Mouse (Mus musculus) MEL (cell line): ENCODE data around the gene Olfr603. TPM values are rescaled to one million over a fixed set of nuclear protein-coding genes. Genes with fewer than 3 reads are reported as not detected.
"Not testable (repeated sequence)": the region's sequence is repeated elsewhere in the genome, so short reads cannot be mapped to it uniquely, and the experiment has no call there.

Experiments
- DNase-seq: peaks from one replicate; pipeline ENCODE4 v3.0.0; 2011; ENCODE audit warnings: low read depth, low spot score
- H3K27ac ChIP-seq: 2 replicates; pipeline ENCODE4 v1.5.1; 2012; ENCODE audit warnings: low read depth, mild to moderate bottlenecking, control low read depth, low read length, moderate library complexity; ENCODE audit not compliant: control insufficient read depth
- H3K27me3 ChIP-seq, 2 experiments: fragments of 150-350 bp in 1 of 2; sonication (generic) in 1 of 2; 2 replicates each; pipeline ENCODE4 v1.6.1; 2012; ENCODE audit warnings: low read length in 2 of 2, mild to moderate bottlenecking in 2 of 2, improper control_type of control experiment in 1 of 2, moderate library complexity in 1 of 2; ENCODE audit not compliant: insufficient read depth in 2 of 2, control insufficient read depth in 1 of 2
- H3K36me3 ChIP-seq, 2 experiments: 2 replicates each; pipeline ENCODE4 v1.6.1; 2012 to 2014; ENCODE audit warnings: low read length in 2 of 2, improper control_type of control experiment in 1 of 2, inconsistent platforms in 1 of 2, mild to moderate bottlenecking in 1 of 2; ENCODE audit not compliant: insufficient read depth in 2 of 2, control insufficient read depth in 1 of 2
- H3K4me1 ChIP-seq, 2 experiments: fragments of 150-350 bp in 1 of 2; sonication (generic) in 1 of 2; 2 replicates each; pipeline ENCODE4 v1.6.1; 2012; ENCODE audit warnings: low read length in 2 of 2, improper control_type of control experiment in 1 of 2, mild to moderate bottlenecking in 1 of 2; ENCODE audit not compliant: insufficient read depth in 2 of 2, control insufficient read depth in 1 of 2
- H3K4me3 ChIP-seq, 2 experiments: fragments of 150-350 bp in 1 of 2; sonication (generic) in 1 of 2; 2 replicates each; pipeline ENCODE4 v1.5.1; 2012; ENCODE audit warnings: low read depth in 2 of 2, low read length in 2 of 2, mild to moderate bottlenecking in 2 of 2, moderate library complexity in 2 of 2, control low read depth in 1 of 2, improper control_type of control experiment in 1 of 2; ENCODE audit not compliant: control insufficient read depth in 1 of 2, insufficient read depth in 1 of 2
- H3K79me2 ChIP-seq: 2 replicates; pipeline ENCODE4 v1.6.1; 2012; ENCODE audit warnings: mild to moderate bottlenecking, low read length, moderate library complexity; ENCODE audit not compliant: control insufficient read depth, poor library complexity, insufficient read depth
- H3K9ac ChIP-seq: 2 replicates; pipeline ENCODE4 v1.6.1; 2012; ENCODE audit warnings: low read depth, mild to moderate bottlenecking, control low read depth, low read length, moderate library complexity; ENCODE audit not compliant: control insufficient read depth, poor library complexity, severe bottlenecking
- H3K9me3 ChIP-seq: fragments of 150-350 bp; sonication (generic); replicated peaks from 2 replicates; pipeline ENCODE4 v1.6.1; 2012; ENCODE audit warnings: mild to moderate bottlenecking, low read length, improper control_type of control experiment, moderate library complexity; ENCODE audit not compliant: insufficient read depth
- BHLHE40 ChIP-seq: IDR thresholded peaks from 2 replicates; pipeline ENCODE4 v1.6.1; 2012; ENCODE audit warnings: low read depth, mild to moderate bottlenecking, inconsistent platforms, low read length, improper control_type of control experiment, borderline replicate concordance
- CTCF ChIP-seq, 3 experiments: IDR thresholded peaks in 2 of 3; conservative IDR thresholded peaks in 1 of 3; 2 replicates each; pipeline ENCODE4 v1.5.1; 2011 to 2012; ENCODE audit warnings: low read length in 3 of 3, low read depth in 2 of 3, mild to moderate bottlenecking in 2 of 3, improper control_type of control experiment in 1 of 3, inconsistent platforms in 1 of 3, mixed read lengths in 1 of 3, moderate library complexity in 1 of 3; ENCODE audit not compliant: control insufficient read depth in 1 of 3, insufficient read depth in 1 of 3, poor library complexity in 1 of 3, severe bottlenecking in 1 of 3
- ELF1 ChIP-seq: IDR thresholded peaks from 2 replicates; pipeline ENCODE4 v1.6.1; 2014; ENCODE audit warnings: low read depth, mild to moderate bottlenecking, inconsistent platforms, low read length, improper control_type of control experiment, moderate library complexity
- EP300 ChIP-seq, 2 experiments: IDR thresholded peaks; 2 replicates each; pipeline ENCODE4 v1.6.1; 2011; ENCODE audit warnings: improper control_type of control experiment in 2 of 2, low read length in 2 of 2, low read depth in 1 of 2, mild to moderate bottlenecking in 1 of 2
- GATA1 ChIP-seq: IDR thresholded peaks from 2 replicates; pipeline ENCODE4 v1.6.1; 2011; ENCODE audit warnings: low read depth, low read length, improper control_type of control experiment
- HCFC1 ChIP-seq: IDR thresholded peaks from 2 replicates; pipeline ENCODE4 v1.6.1; 2012; ENCODE audit warnings: low read depth, mild to moderate bottlenecking, inconsistent platforms, low read length, improper control_type of control experiment, moderate library complexity
- JUND ChIP-seq: IDR thresholded peaks from 2 replicates; pipeline ENCODE4 v1.6.1; 2011; ENCODE audit warnings: low read depth, mild to moderate bottlenecking, improper control_type of control experiment, low read length
- KAT2A ChIP-seq: conservative IDR thresholded peaks from 2 replicates; pipeline ENCODE4 v1.6.1; 2012; ENCODE audit warnings: low read depth, low read length, improper control_type of control experiment, inconsistent platforms
- MAFK ChIP-seq: IDR thresholded peaks from 2 replicates; pipeline ENCODE4 v1.6.1; 2011; ENCODE audit warnings: low read depth, mild to moderate bottlenecking, low read length, improper control_type of control experiment, borderline replicate concordance
- MAZ ChIP-seq: IDR thresholded peaks from 2 replicates; pipeline ENCODE4 v1.6.1; 2012; ENCODE audit warnings: low read depth, mild to moderate bottlenecking, inconsistent platforms, low read length, improper control_type of control experiment
- MXI1 ChIP-seq: IDR thresholded peaks from 2 replicates; pipeline ENCODE4 v1.6.1; 2011; ENCODE audit warnings: mild to moderate bottlenecking, low read depth, low read length, improper control_type of control experiment
- POLR2A ChIP-seq, 2 experiments: IDR thresholded peaks; 2 replicates each; pipeline ENCODE4 v1.6.1; 2011 to 2012; ENCODE audit warnings: low read length in 2 of 2, mild to moderate bottlenecking in 2 of 2, control low read depth in 1 of 2, improper control_type of control experiment in 1 of 2, low read depth in 1 of 2, moderate library complexity in 1 of 2; ENCODE audit not compliant: control insufficient read depth in 1 of 2, insufficient read depth in 1 of 2, poor library complexity in 1 of 2
- POLR2AphosphoS2 ChIP-seq: IDR thresholded peaks from 2 replicates; pipeline ENCODE4 v1.6.1; 2011; ENCODE audit warnings: low read length, improper control_type of control experiment
- POLR2AphosphoS5 ChIP-seq: IDR thresholded peaks from 2 replicates; pipeline ENCODE4 v1.6.1; 2012; ENCODE audit warnings: low read depth, borderline replicate concordance, mild to moderate bottlenecking, inconsistent platforms, low read length, moderate library complexity, mixed read lengths
- SMC3 ChIP-seq: IDR thresholded peaks from 2 replicates; pipeline ENCODE4 v1.6.1; 2011; ENCODE audit warnings: low read depth, low read length, improper control_type of control experiment
- TAL1 ChIP-seq: IDR thresholded peaks from 2 replicates; pipeline ENCODE4 v1.6.1; 2012; ENCODE audit warnings: mild to moderate bottlenecking, inconsistent platforms, low read length, moderate library complexity, mixed read lengths
- TCF12 ChIP-seq: IDR thresholded peaks from 2 replicates; pipeline ENCODE4 v1.6.1; 2014; ENCODE audit warnings: low read depth, mild to moderate bottlenecking, inconsistent platforms, low read length, improper control_type of control experiment, moderate library complexity
- USF2 ChIP-seq, 2 experiments: IDR thresholded peaks; 2 replicates each; pipeline ENCODE4 v1.6.1; 2011 to 2012; ENCODE audit warnings: improper control_type of control experiment in 2 of 2, low read length in 2 of 2, borderline replicate concordance in 1 of 2, inconsistent platforms in 1 of 2, low read depth in 1 of 2, mild to moderate bottlenecking in 1 of 2; ENCODE audit not compliant: insufficient read depth in 1 of 2
- ZC3H11A ChIP-seq: IDR thresholded peaks from 2 replicates; pipeline ENCODE4 v1.6.1; 2012; ENCODE audit warnings: low read depth, mild to moderate bottlenecking, inconsistent platforms, low read length, improper control_type of control experiment
- ZKSCAN1 ChIP-seq: IDR thresholded peaks from 2 replicates; pipeline ENCODE4 v1.6.1; 2012; ENCODE audit warnings: low read depth, mild to moderate bottlenecking, inconsistent platforms, low read length, improper control_type of control experiment, moderate library complexity
- polyA plus RNA-seq, 2 experiments: library from polyadenylated mRNA; stranded (reverse) in 1 of 2; unstranded in 1 of 2; fragments of >175 nt in 1 of 2; fragments of >200 nt in 1 of 2; gene quantifications; 2 replicates each; pipeline versions ENCODE4 v1.2.1 to v1.2.4; 2012; ENCODE audit warnings: low replicate concordance in 2 of 2, low read depth in 1 of 2; ENCODE audit not compliant: insufficient read length in 2 of 2, insufficient read depth in 1 of 2, missing spikeins in 1 of 2
- total RNA-seq: library from RNA; depleted of rRNA; stranded (reverse); fragments of 300-350 nt; gene quantifications from 2 replicates; pipeline ENCODE4 v1.2.3, GENCODE M21; 2012; rRNA removed

The Olfr603 gene
- not detected in 2 replicates for total RNA-seq
- not detected for polyA plus RNA-seq

DNA sequence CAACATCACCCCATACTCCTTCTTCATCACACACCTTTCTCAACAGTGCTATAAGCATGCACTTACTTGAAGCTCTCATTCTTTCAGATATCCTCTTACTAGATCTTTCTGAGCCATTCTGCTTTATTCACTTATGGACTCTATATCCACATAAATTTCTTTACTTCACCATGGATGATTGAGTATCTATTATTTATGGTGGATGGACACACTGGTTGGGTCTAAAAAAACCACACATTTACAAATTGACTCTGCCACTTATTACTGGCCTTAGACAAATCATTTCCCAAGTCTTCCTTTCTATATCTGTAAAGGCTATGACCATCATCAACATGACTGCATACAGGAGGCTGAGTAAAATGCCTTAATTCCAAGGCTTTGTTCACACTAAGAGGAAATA, at the start of gene Olfr603:
Olfr603 (minus strand) TSS at position 101 of the 400 bp plus-strand sequence.
- no peaks in the 10 kb centered on the region for H3K27me3 ChIP-seq
- H3K36me3 ChIP-seq, result no peaks in the 10 kb centered on the region
- no peak within 1 kb of the TSS for H3K4me3 ChIP-seq
- TF ChIP-seq EP300 (IDR thresholded peaks at IDR 0.05; ENCODE audit: low read depth in 1 of 2, low read length in 2 of 2) (no peak), MXI1 (no peak), BHLHE40 (no peak), POLR2AphosphoS2 (no peak), KAT2A (no peak), MAFK (no peak), ZC3H11A (no peak)
- H3K9me3 ChIP-seq, result no peaks in the 10 kb centered on the region
- no peak for DNase-seq
- H3K9ac ChIP-seq, result no peak within 1 kb of the TSS
- H3K27ac ChIP-seq, result no peak within 1 kb of the TSS
- H3K79me2 ChIP-seq, result no peaks in the 10 kb centered on the region
- H3K4me1 ChIP-seq, result no peaks in the 10 kb centered on the region

DNA sequence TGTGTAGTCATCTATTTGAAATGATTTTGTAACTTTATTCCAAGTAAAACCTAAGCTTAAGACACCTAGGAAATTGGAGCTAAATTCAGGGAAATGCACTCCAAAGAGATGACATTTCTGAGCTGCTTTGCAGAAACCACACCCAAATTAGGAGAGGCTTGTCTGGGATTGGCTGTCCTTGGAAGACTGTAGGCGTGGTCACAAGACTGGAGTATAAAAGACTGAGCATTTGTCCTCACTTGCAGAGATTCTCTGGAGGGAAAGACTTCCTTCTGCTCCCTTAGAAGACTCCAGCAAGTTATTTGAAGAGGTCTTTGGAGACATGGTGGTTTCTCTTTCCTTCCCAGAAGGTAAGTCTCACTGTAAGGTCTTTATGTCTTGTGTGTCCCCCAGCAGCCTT, 28.8 kb upstream of the Olfr603 start, which contains the start of gene Usp17lc:
Usp17lc (plus strand) TSS at position 301 of the 400 bp plus-strand sequence.
- H3K36me3 ChIP-seq, H3K9ac ChIP-seq, DNase-seq, H3K79me2 ChIP-seq, H3K27ac ChIP-seq, H3K27me3 ChIP-seq, H3K4me1 ChIP-seq, H3K9me3 ChIP-seq, H3K4me3 ChIP-seq: not testable (repeated sequence)

DNA sequence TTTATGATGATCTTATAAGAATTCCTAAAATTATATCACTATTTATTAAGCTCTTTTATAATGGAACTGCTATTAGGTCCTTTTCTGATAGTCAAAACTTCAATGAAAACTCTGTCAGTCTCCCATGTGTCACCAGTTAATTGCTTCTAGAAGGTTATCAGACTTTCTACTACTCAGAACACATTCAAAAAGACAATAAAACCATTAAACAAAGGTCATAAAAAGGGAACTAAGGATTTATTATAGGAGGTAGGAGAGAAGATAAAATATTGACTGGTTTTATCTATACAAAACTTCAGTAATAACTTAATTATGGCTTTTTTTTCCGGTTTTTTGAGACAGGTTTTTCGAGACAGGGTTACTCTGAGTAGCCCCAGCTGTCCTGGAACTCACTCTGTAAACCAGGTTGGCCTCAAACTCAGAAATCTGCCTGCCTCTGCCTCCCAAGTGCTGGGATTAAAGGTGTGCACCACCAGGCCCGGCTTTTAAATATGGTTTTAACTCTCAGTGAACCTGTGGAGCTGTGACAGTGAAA, 20.6 kb upstream of the Olfr603 start:
- not testable (repeated sequence) for H3K27ac ChIP-seq, H3K4me1 ChIP-seq, H3K36me3 ChIP-seq, H3K4me3 ChIP-seq, DNase-seq, H3K9me3 ChIP-seq, H3K27me3 ChIP-seq, H3K9ac ChIP-seq, H3K79me2 ChIP-seq

DNA sequence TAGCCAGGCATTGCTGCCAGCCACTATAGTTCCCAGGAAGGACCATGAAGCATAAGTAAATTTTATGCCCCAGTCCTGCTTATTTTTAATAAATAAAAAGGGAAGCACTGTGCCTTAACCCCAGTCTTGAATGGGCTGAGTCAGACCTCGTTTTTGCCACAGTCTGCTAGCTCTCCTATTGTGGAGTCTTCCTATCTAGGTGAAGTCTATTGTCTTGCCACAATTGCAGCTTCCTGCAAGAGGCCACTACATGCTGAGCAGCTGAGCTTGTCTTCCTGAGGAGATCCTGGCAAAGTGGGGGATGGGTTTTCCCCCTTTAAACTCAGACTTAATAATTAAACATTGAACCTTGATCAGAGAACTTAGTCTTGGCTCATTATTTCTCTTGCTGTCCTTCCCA, 13.0 kb upstream of the Olfr603 start:
- no peak for DNase-seq
- H3K4me3 ChIP-seq, result no peak overlapping the region
- no peaks in the 10 kb centered on the region for H3K4me1 ChIP-seq
- H3K27ac ChIP-seq, result no peak overlapping the region
- no peak overlapping the region for H3K9ac ChIP-seq
- no peaks in the 10 kb centered on the region for H3K79me2 ChIP-seq
- no peaks in the 10 kb centered on the region for H3K27me3 ChIP-seq
- no peaks in the 10 kb centered on the region for H3K9me3 ChIP-seq
- TF ChIP-seq GATA1, result no peak
- TF ChIP-seq KAT2A, result no peak
- no peak for TF ChIP-seq ZC3H11A
- TF ChIP-seq HCFC1, result no peak
- no peak for TF ChIP-seq ELF1
- TF ChIP-seq MXI1, result no peak
- no peak for TF ChIP-seq SMC3
- no peak for TF ChIP-seq POLR2AphosphoS5
- no peak for TF ChIP-seq MAFK
- no peak for TF ChIP-seq USF2 (IDR thresholded peaks at IDR 0.05; ENCODE audit: borderline replicate concordance in 1 of 2, insufficient read depth in 1 of 2, low read depth in 1 of 2, low read length in 2 of 2)
- TF ChIP-seq TCF12, result no peak
- no peak for TF ChIP-seq CTCF (IDR thresholded peaks at IDR 0.05 in 2 of 3, conservative IDR thresholded peaks at IDR 0.05 in 1 of 3; ENCODE audit: control insufficient read depth in 1 of 3, insufficient read depth in 1 of 3, low read depth in 2 of 3, low read length in 3 of 3, poor library complexity in 1 of 3, severe bottlenecking in 1 of 3)
- no peak for TF ChIP-seq ZKSCAN1
- no peak for TF ChIP-seq MAZ
- TF ChIP-seq TAL1, result no peak
- TF ChIP-seq JUND, result no peak
- TF ChIP-seq POLR2A (IDR thresholded peaks at IDR 0.05; ENCODE audit: control insufficient read depth in 1 of 2, insufficient read depth in 1 of 2, low read depth in 1 of 2, low read length in 2 of 2, poor library complexity in 1 of 2), result no peak
- H3K36me3 ChIP-seq, result no peaks in the 10 kb centered on the region
